Mouse (Mus musculus): ENCODE measurements around the gene Prrc2a.
"Not testable (repeated sequence)": the region's sequence is repeated elsewhere in the genome, so short reads cannot be mapped to it uniquely, and the experiment has no call there.

Prrc2a gene

GRCm38 (mm10) chr17:35140490-35140996 lies 24.2 kb downstream of the Prrc2a start:
- CTCF ChIA-PET, result interaction anchor here (0.6 to 0.7 kb wide), 2 partner anchors 9 to 74 kb away, joined by 3 read pairs; no protein-coding TSS in a partner anchor

GRCm38 (mm10) chr17:35139269-35139668 lies 25.4 kb downstream of the Prrc2a start:
- CTCF ChIA-PET, result no interaction called here

DNA sequence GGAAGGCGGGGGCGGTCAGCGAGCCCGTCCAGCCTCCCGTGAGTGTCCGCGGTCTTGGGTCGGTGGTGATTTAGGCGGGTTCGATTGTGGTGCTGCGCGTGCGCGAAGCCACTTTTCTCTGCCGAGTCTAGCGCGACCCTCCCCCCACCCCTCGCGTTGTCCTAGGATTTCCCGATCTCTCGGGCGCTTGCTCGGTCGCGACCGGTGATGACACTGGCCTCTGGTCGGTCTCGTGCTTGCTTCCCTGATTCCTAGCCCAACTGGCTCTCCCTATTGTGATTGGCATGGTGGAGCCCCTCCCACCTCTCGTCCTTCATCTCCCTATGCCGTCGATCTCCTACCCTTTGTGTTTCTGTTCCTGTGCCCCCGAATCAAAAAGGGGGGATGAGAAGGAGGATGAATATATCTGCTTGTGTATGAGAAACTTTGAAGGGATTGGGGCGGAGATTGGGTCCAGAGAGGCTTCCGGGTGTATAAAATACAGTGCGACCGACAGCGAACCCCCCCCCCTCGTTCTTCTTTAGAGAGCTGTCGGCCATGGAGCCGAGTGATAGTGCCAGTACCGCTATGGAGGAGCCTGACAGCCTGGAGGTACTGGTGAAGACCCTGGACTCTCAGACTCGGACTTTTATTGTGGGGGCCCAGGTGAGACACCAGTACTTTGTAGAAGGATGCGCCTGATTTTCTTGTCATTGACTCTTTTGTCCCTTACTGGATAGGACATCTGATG lies 28.9 kb downstream of the Prrc2a start:
- CTCF ChIA-PET, result interaction anchor here (0.6 to 0.7 kb wide), 2 partner anchors 136 to 179 kb away, joined by 4 read pairs; no protein-coding TSS in a partner anchor

DNA sequence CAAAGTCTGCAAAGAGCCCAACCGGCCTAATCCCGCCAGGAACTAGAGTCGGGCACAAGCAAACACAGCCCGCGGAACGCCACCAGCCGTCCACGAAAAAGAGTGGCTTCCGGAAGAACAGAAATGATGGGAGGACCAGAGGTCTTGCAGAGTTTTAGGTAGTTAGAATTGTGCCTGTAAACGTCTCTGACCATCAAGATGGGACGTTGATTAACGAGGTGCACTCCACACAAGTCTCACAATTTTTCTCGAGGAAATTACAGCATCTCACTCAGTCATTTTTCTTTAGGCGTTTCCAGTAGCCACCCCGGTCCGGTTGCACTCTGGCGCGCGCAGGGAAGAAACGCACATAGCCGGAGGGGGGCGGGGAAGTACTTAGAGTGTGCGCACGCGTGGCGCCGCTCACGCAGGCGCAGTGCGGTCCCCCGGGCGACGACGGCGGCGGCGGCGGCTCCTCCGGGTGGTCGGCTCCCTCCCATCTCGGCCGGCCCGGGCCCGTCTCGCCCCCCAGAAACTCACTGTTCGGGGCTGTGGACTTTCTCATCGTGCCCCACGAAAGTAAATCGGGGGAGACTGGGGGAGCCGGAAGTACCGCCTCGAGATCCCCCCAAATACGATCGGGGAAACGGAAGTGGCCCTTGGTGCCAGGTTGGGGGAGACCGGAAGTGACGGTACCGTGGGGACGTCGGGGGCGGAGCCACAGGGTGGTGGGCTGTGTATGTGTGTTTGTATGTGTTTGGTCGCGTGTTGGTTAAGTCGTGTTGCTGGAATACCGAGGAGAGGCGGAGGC lies 29.7 kb downstream of the Prrc2a start, which contains the start of gene Bag6:
Gene Bag6 (plus strand): TSS at position 378 of the 790 bp plus-strand sequence.
- CTCF ChIA-PET, result interaction anchor here (1.6 kb wide), 1 partner anchor 10 kb away, joined by 3 read pairs; no protein-coding TSS in a partner anchor

DNA sequence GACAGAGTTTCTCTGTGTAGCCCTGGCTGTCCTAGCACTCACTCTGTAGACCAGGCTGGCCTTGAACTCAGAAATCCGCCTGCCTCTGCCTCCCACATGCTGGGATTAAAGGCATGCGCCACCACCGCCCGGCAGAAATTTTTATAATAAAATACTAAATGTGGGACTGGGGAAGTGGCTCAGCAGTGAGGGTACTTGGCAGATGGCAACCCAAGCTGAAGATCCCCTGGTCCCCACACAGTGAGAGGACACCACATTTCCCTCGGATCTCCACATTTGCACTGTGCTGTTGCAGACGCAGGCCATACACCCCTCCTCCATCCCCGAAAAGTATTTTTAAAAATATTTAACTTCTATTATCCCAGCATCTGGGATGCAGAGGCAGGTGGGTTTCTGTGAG lies 31.2 kb downstream of the Prrc2a start:
- CTCF ChIA-PET, result interaction anchor here (1.6 kb wide), 1 partner anchor 8 kb away, joined by 3 read pairs; no protein-coding TSS in a partner anchor

- CTCF ChIA-PET, result interaction anchor here (0.6 kb wide), 1 partner anchor 104 kb away, joined by 3 read pairs; no protein-coding TSS in a partner anchor
Measured at GRCm38 (mm10) chr17:35132174-35132560, 32.5 kb downstream of the Prrc2a start.

- CTCF ChIA-PET, result interaction anchor here (0.6 kb wide), 1 partner anchor 104 kb away, joined by 3 read pairs; no protein-coding TSS in a partner anchor
Measured at GRCm38 (mm10) chr17:35131500-35132173, 33.1 kb downstream of the Prrc2a start, which contains the start of gene Apom. TSS of gene Apom (minus strand) at chr17:35132050.

DNA sequence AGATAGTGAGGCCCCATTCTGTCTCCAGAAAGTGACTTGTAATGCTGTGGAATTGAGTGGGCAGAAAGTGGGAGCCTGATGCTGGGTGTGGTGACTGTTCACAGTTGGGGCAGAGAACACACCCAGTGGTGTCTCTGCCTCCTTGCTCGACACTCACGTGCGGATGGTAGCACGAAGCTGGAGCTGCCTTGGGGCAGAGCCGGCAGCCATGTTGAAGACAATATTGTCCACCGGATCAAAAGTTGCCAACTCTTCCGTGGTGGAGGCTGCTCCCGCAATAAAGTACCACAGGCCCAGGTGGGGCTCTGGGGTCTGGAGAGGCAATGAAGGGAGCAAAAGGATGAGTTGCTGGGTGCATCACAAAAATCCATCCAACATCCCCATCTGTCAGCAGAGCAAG lies 33.7 kb downstream of the Prrc2a start:
- CTCF ChIA-PET, result no interaction called here

- CTCF ChIA-PET, result no interaction called here
Measured at GRCm38 (mm10) chr17:35128996-35129395, 35.7 kb downstream of the Prrc2a start.

DNA sequence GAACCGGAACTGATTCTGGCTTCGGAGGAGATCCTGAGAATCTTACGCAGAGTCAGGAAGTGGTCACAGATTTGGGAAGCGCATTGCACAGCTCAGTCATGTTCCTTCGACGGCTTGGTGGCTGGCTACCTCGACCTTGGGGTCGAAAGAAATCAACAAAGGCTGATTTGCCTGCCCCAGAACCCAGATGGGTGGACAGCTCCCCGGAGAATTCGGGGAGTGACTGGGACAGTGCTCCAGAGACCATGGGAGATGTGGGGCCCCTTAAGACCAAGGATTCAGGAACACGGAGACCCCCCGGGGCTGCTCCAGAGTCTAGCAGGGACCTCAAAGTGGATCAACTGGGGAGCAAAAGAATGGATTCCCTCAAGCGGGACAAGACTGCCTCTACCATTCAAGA lies 37.7 kb downstream of the Prrc2a start:
- CTCF ChIA-PET, result interaction anchor here (1.4 kb wide), 1 partner anchor 20 kb away, joined by 3 read pairs; no protein-coding TSS in a partner anchor

GRCm38 (mm10) chr17:35126206-35126611 lies 38.5 kb downstream of the Prrc2a start, which contains the start of gene D17H6S53E:
TSS of gene D17H6S53E (plus strand) at chr17:35126373.
- CTCF ChIA-PET, result no interaction called here

- CTCF ChIA-PET, result interaction anchor here (1.1 kb wide), 1 partner anchor 9 kb away, joined by 3 read pairs; the partner anchor contains the start of gene Bag6
Measured at GRCm38 (mm10) chr17:35125578-35125977, 39.1 kb downstream of the Prrc2a start.

DNA sequence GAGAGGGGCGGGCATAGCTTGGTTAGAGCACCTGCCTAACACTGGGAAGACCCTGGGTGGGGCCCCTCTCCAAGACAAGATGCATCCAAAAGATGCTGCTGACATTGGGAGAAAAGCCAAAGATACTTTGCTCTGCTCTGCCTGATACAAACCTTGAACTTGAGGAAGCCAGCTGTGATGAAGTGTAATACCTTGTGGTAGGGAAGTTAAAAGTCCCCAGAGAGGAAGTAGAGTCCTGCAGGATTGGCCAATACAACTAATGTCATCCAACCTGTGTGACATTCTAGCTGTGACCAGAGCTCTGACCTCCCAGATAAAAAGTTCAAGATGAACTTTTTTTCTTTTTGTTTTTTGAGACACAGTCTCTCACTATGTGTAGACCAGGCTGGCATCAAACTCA lies 39.6 kb downstream of the Prrc2a start:
- CTCF ChIA-PET, result interaction anchor here (0.6 to 1.1 kb wide), 2 partner anchors 9 to 90 kb away, joined by 3 read pairs; partner anchors contain the start of gene Bag6

DNA sequence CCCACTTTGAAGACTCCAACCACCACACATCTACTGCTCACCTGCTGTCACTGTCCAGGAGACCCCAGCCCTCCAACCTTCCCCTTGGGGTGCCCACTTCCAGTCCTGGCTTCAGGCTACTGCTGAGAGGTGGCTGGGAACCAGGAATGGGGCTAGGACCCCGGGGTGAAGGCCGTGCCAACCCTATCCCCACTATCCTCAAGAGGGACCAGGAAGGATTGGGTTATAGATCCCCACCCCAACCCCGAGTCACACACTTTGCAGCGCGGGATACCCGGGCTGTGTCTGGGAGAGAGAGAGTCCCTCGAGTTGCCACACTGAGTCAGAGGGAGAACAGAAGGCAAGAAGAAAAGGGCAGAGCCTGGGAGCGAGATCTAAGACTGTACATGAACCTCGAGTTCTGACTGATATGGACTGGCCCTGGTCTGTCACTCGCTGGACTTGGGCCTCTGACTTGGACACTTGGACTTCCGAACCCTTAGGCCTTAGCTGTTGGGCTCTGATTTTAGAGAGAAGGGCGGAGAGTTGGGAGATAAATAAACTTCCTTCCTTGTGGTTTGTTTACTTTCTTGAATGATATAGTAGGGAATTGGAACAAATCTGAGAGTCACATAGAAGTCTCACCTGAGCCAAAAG lies 40.3 kb downstream of the Prrc2a start:
- CTCF ChIA-PET, result not testable (repeated sequence)

DNA sequence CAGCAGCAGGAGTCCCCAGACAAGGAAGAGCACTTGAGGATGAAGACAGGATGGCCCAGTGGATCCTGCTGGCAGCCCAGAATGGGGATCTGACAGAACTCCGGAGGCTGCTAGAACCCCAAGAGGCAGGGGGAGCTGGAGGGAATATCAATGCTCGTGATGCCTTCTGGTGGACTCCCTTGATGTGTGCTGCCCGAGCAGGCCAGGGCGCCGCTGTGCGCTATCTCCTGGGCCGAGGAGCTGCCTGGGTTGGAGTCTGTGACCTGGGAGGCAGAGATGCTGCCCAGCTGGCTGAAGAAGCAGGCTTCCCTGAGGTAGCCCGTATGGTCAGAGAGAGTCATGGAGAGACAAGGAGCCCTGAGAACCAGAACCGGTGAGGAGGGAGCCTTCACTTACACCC lies 41.4 kb downstream of the Prrc2a start:
- CTCF ChIA-PET, result not testable (repeated sequence)

GRCm38 (mm10) chr17:35121871-35122303 lies 42.8 kb downstream of the Prrc2a start, which contains the start of gene Csnk2b:
TSS of gene Csnk2b (minus strand) at chr17:35122053.
- CTCF ChIA-PET, result no interaction called here

DNA sequence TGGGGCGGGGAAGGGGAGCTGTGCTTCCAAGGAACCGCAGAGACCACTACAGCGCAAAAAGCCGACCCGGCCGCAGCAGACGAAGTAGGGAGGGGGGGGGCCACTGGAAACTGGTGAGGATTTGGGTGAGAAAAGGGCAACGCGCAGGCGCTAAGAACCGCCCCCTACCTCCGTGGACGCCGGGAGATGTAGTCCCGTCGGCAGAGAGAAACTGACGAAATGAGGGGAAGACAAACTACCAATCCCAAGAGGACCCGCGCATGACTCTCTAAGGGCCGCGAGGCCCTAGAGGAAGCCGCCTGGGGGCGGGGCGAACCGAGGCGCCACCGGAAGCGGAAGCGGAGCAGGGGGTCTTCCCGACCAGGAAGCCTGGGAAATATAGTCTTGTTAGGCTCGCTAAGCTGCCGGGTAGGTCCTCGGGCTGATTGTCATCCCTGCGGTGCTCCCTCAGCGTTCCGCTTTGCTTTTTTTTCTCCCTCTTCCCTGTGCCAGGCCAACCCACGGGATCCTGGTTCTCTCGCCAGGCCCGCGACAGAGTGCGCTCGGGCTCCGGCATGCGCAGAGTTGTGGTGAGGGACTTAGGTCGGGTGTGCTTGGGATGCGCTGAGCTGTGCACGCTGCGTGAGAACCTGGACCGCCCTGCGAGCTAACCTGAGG lies 43.4 kb downstream of the Prrc2a start, which contains the start of gene Gpank1:
Gene Gpank1 (plus strand): TSS at position 313 of the 657 bp plus-strand sequence.
- CTCF ChIA-PET, result no interaction called here

GRCm38 (mm10) chr17:35120745-35121142 lies 44.0 kb downstream of the Prrc2a start:
- CTCF ChIA-PET, result no interaction called here

- CTCF ChIA-PET, result interaction anchor here (0.9 kb wide), 1 partner anchor 118 kb away, joined by 3 read pairs; the partner anchor contains the start of gene Atp6v1g2
Measured at GRCm38 (mm10) chr17:35115046-35116019, 49.4 kb downstream of the Prrc2a start, which contains the start of gene Ly6g5b. TSS of gene Ly6g5b (minus strand) at chr17:35115428.

All from spleen, embryonic (tissue).